Mouse (Mus musculus) liver, embryonic 16.5 days (tissue): Measurements from ENCODE around the gene Arid4b. TPM values are rescaled to one million over a fixed set of nuclear protein-coding genes. Genes with fewer than 3 reads are reported as not detected.
A peak's percentile ranks its signal among the peaks of the same experiment; 100 is the strongest.
"Not testable (repeated sequence)": the region's sequence is repeated elsewhere in the genome, so short reads cannot be mapped to it uniquely, and the experiment has no call there.

Experiments
- ATAC-seq: fragments of 200-750 bp; cut with Nextera tagmentation; 2 replicates; pipeline ENCODE4 v1.8.0; 2017; ENCODE audit warnings: low read depth, mild to moderate bottlenecking, moderate number of reproducible peaks, moderate library complexity
- H3K27ac ChIP-seq: fragments of 300-500 bp; sonication (generic); 2 replicates; pipeline ENCODE4 v1.5.1; 2014; ENCODE audit warnings: mild to moderate bottlenecking, low read length
- H3K27me3 ChIP-seq: fragments of 300-500 bp; sonication (generic); 2 replicates; pipeline ENCODE4 v1.6.1; 2014; ENCODE audit warnings: low read depth, low read length, mixed read lengths; ENCODE audit not compliant: control insufficient read depth, insufficient read depth
- H3K36me3 ChIP-seq: fragments of 300-500 bp; sonication (generic); 2 replicates; pipeline ENCODE4 v1.6.1; 2014; ENCODE audit warnings: mild to moderate bottlenecking; ENCODE audit not compliant: control insufficient read depth, insufficient read depth
- H3K4me1 ChIP-seq: fragments of 300-500 bp; sonication (generic); 2 replicates; pipeline ENCODE4 v1.6.1; 2014; ENCODE audit warnings: low read depth, low read length, mixed read lengths; ENCODE audit not compliant: control insufficient read depth
- H3K4me2 ChIP-seq: fragments of 300-500 bp; sonication (generic); 2 replicates; pipeline ENCODE4 v1.6.1; 2014; ENCODE audit warnings: low read depth, low read length, mixed read lengths
- H3K4me3 ChIP-seq: fragments of 300-500 bp; sonication (generic); 2 replicates; pipeline ENCODE4 v1.5.1; 2014; ENCODE audit warnings: low read depth, mild to moderate bottlenecking, low read length
- H3K9ac ChIP-seq: fragments of 300-500 bp; sonication (generic); 2 replicates; pipeline ENCODE4 v1.6.1; 2014; ENCODE audit warnings: low read depth, low read length
- H3K9me3 ChIP-seq: fragments of 300-500 bp; sonication (generic); replicated peaks from 2 replicates; pipeline ENCODE4 v1.6.1; 2016; ENCODE audit warnings: low read length; ENCODE audit not compliant: control insufficient read depth
- WGBS: fragments of 180-500 bp; shearing (Covaris S2); extraction: QIAGEN DNeasy Blood & Tissue Kit; methylation state at CpG from one replicate; pipeline ENCODE4 v1.1.7; 2014; ENCODE audit not compliant: insufficient replicate concordance; 5-methylcytosine and 5-hydroxymethylcytosine counted together
- polyA plus RNA-seq: library from polyadenylated mRNA; unstranded; fragments of >200 nt; fragmentation: Nextera tagmentation; extraction: Ambion mirVana; gene quantifications from 2 replicates; pipeline ENCODE4 v1.2.1, GENCODE M21; 2015

Gene Arid4b
- polyA plus RNA-seq, 1 experiment from 2014 or later: 19.7 TPM

DNA sequence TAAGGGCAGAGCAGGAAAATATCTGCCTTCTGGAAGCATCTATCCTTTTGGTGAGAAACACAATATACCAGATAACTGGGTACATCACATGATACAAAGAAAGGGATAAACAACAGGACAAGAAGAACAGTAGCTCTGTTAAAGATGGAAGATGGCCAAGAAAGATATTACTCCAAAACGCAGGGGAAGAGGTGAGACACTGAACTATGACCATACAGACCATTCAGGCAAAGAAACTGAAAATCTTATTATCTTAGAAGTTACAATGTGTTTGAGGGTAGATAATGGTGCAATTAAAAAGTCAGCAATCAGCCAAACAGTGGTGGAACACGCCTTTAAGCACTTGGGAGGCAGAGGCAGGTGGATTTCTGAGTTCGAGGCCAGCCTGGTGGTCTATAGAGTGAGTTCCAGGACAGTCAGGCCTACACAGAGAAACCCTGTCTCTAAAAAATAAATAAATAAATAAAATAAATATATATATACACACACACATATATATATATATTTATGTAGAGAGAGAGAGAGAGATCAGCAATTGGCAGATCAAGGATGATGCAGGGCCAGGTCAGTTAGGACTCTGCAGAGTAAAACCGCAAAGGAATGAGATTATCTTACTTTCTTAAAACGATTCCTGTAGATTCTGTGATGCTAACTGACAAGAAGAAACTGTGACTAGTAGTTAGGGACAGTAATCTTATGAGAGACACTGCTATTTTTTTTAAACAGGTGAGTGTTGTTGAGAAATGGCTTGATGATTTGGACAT lies 29.5 kb upstream of the Arid4b start:
- H3K27ac ChIP-seq: peak overlapping the region; percentile 93
- peaks cover 52% of the 10 kb centered on the region for H3K4me1 ChIP-seq
- H3K4me3 ChIP-seq: no peak overlapping the region
- peak; percentile 67 for ATAC-seq
- H3K36me3 ChIP-seq: peaks cover 5% of the 10 kb centered on the region; the same call in 1 of the 2 replicates
- 33% methylated on average over 5 of the region's 5 CpGs for WGBS
- H3K9ac ChIP-seq: peak overlapping the region; percentile 26; the same call in 1 of the 2 replicates
- H3K4me2 ChIP-seq: peak overlapping the region; percentile 48
- no peaks in the 10 kb centered on the region for H3K27me3 ChIP-seq
- no peaks in the 10 kb centered on the region for H3K9me3 ChIP-seq

GRCm38 (mm10) chr13:14034073-14034348 lies 29.0 kb upstream of the Arid4b start:
- Histone ChIP-seq H3K9ac (peak overlapping the region; percentile 44; the same call in 1 of the 2 replicates), H3K36me3 (peaks cover 2% of the 10 kb centered on the region; the same call in 1 of the 2 replicates), H3K9me3 (no peaks in the 10 kb centered on the region), H3K4me1 (peaks cover 54% of the 10 kb centered on the region), H3K4me3 (0 out of 2 replicates have a peak overlapping the region, but pooled peaks have one; percentile 14), H3K27ac (peak overlapping the region; percentile 93), H3K27me3 (no peaks in the 10 kb centered on the region), H3K4me2 (peak overlapping the region; percentile 48)
- ATAC-seq: peak; percentile 83

DNA sequence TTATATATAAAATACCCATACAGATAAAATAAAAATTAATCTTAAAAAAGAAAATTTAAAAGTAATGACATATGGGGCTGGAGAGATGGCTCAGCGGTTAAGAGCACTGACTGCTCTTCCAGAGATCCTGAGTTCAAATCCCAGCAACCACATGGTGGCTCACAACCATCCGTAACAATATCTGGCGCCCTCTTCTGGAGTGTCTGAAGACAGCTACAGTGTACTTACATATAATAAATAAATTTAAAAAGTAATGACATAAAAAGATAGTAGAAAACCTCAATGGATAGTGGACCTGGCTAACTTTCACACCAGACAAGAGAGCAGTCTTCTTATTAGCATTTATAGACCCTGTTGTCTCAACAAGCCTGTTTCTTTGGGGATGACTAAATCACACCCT lies 27.7 kb upstream of the Arid4b start:
- Histone ChIP-seq H3K4me1 (peaks cover 49% of the 10 kb centered on the region), H3K27ac (peak overlapping the region; percentile 93)
- not testable (repeated sequence) for H3K9me3 ChIP-seq, H3K9ac ChIP-seq, H3K4me2 ChIP-seq, H3K4me3 ChIP-seq, H3K36me3 ChIP-seq, H3K27me3 ChIP-seq, ATAC-seq
- WGBS: 71% methylated on average over 3 of the region's 3 CpGs

- Histone ChIP-seq H3K27me3 (no peaks in the 10 kb centered on the region), H3K9me3 (no peaks in the 10 kb centered on the region), H3K27ac (no peak overlapping the region), H3K9ac (no peak overlapping the region), H3K4me1 (peaks cover 48% of the 10 kb centered on the region), H3K36me3 (no peaks in the 10 kb centered on the region), H3K4me3 (no peak overlapping the region), H3K4me2 (no peak overlapping the region)
- ATAC-seq: no peak
- 81% methylated on average over 11 of the region's 11 CpGs for WGBS
These were observed 27.0 kb upstream of the Arid4b start for GRCm38 (mm10) chr13:14035875-14036630.

GRCm38 (mm10) chr13:14038911-14039291 lies 24.1 kb upstream of the Arid4b start:
- Histone ChIP-seq H3K27me3 (no peaks in the 10 kb centered on the region), H3K4me1 (peaks cover 27% of the 10 kb centered on the region), H3K4me3 (peak overlapping the region; percentile 80), H3K27ac (peak overlapping the region; percentile 96), H3K9ac (peak overlapping the region; percentile 92), H3K9me3 (no peaks in the 10 kb centered on the region), H3K4me2 (peak overlapping the region; percentile 63), H3K36me3 (no peaks in the 10 kb centered on the region)
- 3% methylated on average over 8 of the region's 8 CpGs for WGBS
- ATAC-seq: no peak; the same call in 1 of the 2 replicates

DNA sequence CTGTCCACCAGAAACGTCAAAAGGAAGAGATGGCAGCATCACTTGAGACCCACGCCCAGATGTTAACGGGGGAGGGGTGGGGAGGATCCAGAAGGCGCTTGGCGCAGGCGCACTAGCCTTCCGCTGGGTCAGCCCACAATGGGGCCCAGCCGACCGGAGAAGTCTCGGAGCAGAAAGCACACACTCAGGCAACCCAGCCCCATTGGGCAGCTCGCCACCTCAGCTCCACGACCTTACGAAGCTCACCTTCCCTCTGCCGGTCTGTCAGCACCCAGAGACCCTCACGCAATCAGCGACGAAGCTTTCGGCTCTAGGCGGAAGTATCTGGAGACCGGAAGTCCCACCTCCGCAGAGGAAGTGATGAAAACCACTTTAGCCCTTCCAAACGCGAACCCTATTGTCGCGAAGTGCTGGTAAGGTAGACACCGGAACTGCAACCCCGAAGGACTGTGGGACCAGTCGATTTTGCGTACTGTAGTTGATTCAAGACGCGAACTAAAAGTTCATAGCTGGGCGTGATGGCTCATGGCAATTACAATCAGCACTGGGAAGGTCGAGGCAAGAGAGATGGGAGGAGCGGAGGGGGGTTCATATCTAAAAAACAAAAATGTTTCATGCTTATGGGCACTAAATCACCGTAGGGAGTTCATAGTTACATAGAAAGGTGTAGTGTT lies 23.6 kb upstream of the Arid4b start, which contains the start of gene Tbce:
Gene Tbce, minus strand, starts transcription at position 347 of the 674 bp plus-strand sequence.
- H3K4me3 ChIP-seq: peak within 1 kb of the TSS; percentile 80
- peak within 1 kb of the TSS; percentile 96 for H3K27ac ChIP-seq
- H3K36me3 ChIP-seq: no peaks in the 10 kb centered on the region
- H3K4me2 ChIP-seq: peak within 1 kb of the TSS; percentile 66
- peak within 1 kb of the TSS; percentile 92 for H3K9ac ChIP-seq
- peak; percentile 94 for ATAC-seq
- H3K4me1 ChIP-seq: peaks cover 23% of the 10 kb centered on the region
- no peaks in the 10 kb centered on the region for H3K27me3 ChIP-seq
- no peaks in the 10 kb centered on the region for H3K9me3 ChIP-seq
- under 1% methylated on average over 35 of the region's 35 CpGs for WGBS

DNA sequence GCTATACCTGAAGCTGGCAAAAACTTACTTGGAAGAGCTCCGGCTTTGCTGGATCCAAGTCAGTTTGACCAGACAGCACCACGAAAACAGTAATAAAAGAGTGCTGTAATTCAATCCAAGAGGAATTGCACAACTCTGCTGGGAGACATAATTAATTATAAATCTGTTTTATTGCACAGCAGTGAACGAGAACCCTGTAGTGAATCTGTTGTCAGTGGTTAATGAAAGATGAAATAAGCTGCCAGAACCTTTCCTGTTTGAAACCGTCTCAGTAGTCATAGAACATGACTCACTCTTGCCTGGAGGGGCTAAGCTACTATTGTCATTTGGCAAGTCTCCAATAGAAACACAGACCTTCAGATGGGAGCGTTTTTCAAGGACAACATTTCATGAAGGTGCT lies 22.8 kb upstream of the Arid4b start:
- Histone ChIP-seq H3K4me1 (peaks cover 15% of the 10 kb centered on the region), H3K9ac (peak overlapping the region; percentile 92), H3K36me3 (no peaks in the 10 kb centered on the region), H3K4me3 (peak overlapping the region; percentile 80), H3K4me2 (peak overlapping the region; percentile 66), H3K27me3 (no peaks in the 10 kb centered on the region), H3K9me3 (no peaks in the 10 kb centered on the region), H3K27ac (peak overlapping the region; percentile 96)
- no peak for ATAC-seq
- 38% methylated on average over 5 of the region's 5 CpGs for WGBS

GRCm38 (mm10) chr13:14043851-14044250 lies 19.2 kb upstream of the Arid4b start:
- Histone ChIP-seq H3K4me2 (no peak overlapping the region), H3K4me1 (peaks cover 7% of the 10 kb centered on the region), H3K27me3 (no peaks in the 10 kb centered on the region), H3K4me3 (no peak overlapping the region), H3K9me3 (no peaks in the 10 kb centered on the region), H3K27ac (no peak overlapping the region), H3K9ac (no peak overlapping the region), H3K36me3 (peaks cover 2% of the 10 kb centered on the region; the same call in 1 of the 2 replicates)
- no peak for ATAC-seq
